Mouse (Mus musculus) fibroblast of lung, adult 2 months (primary cell): ENCODE measurements at regions not wholly inside any gene's neighbourhood (a gene's known extent, or its start where the extent isn't known, plus 50 kb on each side); places are given as distances from the start of the nearest gene placed in this dataset.
A peak's percentile ranks its signal among the peaks of the same experiment; 100 is the strongest.
"Not testable (repeated sequence)": the region's sequence is repeated elsewhere in the genome, so short reads cannot be mapped to it uniquely, and the experiment has no call there.

ENCODE experiments used
- DNase-seq: peaks from one replicate; pipeline ENCODE4 v3.0.0-alpha.2; 2011; ENCODE audit warnings: low read depth

DNA sequence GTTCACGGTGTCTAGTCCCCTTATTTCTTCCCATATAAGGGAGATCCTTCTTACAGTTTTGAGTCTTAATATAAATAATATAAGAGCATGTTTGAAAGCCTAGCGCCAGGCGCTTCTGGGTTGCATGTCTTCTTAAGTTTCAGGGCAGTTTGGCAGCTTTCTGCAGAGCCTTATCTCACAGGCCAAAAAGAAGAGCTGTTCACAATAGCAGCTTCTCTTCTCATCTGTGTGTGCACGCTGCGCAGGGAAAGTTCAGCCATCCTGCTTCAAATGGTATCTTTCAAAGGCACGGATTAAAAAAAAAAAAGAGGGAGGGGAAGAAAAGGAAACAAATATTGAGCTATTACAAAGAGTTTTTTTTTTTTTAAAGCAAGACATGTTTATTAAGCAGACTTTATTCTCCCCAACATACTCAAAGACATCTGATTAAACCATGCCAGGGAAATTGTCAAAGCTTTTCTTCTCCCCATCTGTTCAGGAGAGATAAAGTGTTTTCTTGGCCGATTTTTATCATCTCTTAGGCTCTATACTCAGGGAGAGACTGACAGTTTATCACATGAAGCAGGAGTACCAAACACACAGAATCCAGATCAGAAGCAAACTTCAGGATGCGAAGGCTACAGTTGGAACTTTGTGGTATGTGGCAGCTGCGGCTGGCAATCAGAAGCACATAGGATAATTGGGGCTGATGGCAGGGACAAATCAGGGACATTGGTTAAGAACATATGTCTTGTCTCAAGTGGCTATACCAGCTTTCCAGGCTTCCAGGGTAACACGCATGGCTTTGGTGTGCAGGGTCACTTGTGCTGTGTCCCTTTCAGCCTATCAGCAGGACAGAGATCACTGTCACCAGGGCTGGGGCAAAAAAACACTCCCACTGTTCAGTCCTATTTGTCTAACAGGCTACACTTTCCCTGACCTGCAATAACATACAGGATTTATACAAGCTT lies 206.9 kb upstream of the Pfkp start:
- no peak for DNase-seq

- DNase-seq, result no peak
Measured at GRCm38 (mm10) chr13:6837446-6837845, 188.9 kb upstream of the Pfkp start.

- DNase-seq, result no peak
Measured at GRCm38 (mm10) chr13:6837075-6837422, 188.5 kb upstream of the Pfkp start.

DNA sequence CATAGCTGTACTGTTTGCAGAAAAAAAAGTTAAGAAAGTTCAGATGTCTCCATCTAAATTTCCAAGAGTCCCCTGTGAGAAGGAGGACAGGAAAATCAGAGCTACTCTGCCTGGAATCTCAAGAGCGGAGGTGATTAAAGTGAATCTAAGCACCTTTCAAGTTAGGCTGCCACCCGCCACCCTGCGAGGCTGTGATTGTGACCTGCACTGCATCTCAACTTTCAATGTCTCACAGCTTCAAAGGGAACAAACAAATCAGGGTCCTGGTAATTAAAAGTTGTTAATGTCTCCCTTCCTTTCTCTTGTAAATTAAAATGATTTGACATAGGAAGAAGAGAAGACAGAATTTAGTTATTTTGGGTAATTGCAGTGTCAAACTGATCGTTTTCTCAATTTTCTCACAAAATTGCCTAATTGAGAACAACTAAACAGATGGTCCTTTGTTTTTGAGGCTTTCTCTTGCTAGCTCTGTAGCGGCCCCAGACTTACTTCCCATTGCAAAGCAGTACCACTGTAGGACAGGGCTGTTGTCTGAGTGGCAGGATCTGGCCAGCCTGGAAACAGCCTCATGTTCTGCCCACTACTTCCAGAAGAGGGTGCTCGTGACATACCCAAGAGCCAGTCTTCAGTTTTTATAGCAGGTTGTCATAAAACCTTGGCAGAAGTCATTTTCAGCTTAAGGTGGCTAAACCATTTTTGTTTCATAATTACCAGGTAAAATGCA lies 187.9 kb upstream of the Pfkp start:
- DNase-seq, result peak; percentile 1

DNA sequence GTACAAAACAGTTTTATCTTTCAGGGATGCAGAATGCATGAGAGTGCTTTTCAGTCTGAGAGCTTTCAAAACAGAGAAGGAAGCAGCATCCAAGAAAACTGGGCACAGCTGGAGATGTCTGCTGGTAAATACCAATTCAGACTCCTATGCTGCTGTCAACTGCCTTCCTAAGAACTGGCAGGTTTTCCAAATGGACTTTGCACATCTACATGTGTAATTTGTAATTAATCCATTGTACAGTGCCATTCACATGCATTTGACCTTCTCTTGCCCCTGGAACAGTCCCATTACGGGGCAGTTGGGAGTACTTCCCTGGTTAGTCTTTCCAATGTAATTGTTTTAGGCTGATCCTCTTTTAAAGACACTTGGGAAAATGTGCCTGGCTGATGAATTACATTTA lies 181.3 kb upstream of the Pfkp start:
- no peak for DNase-seq

GRCm38 (mm10) chr13:6829346-6829745 lies 180.8 kb upstream of the Pfkp start:
- no peak for DNase-seq

DNA sequence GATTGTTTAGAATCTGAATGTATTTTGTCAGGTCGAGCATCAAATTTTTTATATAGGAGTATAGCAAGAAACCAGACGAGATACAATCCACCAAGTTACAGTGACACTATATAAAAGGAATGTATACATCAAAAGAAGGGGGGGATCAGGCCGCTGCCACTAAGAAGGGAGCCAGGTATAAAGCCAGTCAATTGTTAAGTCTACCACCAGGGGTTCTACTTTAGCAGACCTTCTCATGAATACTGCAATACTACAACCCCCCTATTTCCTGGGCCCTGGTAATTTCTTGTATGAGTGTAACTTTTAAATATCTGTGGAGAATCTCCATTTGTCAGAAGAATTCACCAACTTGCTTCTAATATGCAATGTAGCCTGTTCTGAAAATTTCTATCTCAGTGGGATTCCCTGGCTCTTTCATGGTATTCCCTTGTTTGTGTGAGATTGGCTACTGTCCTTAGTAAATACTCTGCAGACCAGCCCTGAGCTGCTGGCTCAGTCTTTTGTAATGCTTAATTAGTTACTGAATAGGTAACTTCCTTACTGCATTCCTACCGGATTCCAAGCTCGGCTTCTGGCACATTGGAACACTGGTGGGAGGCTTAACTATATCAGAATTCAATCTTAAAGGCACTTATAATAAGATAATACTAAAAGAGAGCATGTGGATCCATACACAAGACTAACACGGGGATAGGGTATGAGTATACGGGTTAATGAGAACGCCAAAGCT lies 180.2 kb upstream of the Pfkp start:
- DNase-seq, result not testable (repeated sequence)

- no peak for DNase-seq
Measured at GRCm38 (mm10) chr13:6802243-6803157, 153.9 kb upstream of the Pfkp start.

DNA sequence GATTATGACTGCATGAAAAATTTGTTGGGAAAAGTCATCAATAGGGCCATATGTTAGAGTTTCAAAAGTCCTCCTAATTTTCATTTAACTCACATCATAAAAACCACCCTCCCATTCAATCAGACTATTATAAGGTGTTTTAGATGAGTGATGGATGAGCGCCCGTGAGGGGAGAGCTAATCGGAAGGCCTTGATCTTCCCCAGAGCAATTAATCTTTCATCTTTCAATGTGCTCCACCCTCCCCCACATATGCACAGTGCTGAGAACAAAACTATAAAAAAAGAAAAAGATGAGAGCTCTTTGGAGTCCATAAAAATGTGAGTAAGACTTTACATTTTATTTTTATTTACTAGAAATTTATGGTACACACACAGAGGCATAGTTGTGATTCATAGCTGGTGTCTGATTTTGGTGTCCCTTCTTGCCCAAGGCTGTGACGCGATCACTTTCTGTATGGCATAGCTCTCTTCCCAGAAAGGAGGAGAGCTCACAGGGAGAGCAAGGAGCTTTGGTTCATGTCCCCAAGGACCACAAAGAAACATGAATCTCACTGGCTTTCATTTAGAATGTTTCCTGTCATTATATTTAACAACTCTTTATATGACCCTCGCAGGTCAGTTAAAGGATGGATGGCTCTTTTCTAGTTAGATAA lies 119.5 kb upstream of the Pfkp start:
- no peak for DNase-seq

DNA sequence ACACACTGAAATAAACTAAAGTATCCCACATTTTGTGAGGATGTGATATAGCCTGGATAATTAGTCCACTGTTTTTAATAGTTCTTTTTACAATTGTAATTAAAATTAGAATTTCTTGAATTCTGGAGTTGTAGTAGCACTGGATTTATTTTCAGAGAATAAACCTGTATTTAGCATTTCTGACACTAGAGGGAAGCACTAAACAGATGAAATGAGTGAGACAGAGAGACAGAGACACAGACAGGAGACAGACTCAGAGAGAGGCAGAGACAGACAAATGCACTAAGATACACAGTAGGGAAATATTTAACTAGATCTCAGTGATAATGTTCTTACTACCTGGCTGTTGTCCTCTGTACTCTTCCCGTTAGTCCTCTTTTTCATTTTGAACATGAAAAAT lies 108.6 kb upstream of the Pfkp start:
- no peak for DNase-seq

- no peak for DNase-seq
Measured at GRCm38 (mm10) chr13:6751599-6751998, 103.0 kb upstream of the Pfkp start.

DNA sequence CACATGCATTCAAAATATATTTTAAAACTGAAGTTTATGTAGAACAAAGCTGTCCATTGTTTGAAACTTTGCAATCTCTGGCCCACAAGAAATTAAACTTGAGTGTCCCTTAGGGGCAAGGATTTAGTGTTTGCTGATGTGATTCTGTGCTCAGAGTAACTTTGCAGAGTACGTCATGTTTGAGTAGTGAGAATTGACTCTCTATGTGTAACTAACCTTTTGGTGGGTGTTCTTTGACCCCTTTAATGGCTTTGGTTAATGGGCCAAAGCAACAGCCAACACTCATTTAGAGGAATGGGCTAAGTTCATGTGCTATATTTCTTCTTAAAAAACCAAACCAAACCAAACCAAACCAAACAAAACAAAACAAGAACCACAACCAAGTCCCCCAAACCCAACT lies 102.6 kb upstream of the Pfkp start:
- no peak for DNase-seq

GRCm38 (mm10) chr13:6741916-6742315 lies 93.3 kb upstream of the Pfkp start:
- no peak for DNase-seq

- DNase-seq, result no peak
Measured at GRCm38 (mm10) chr13:6736984-6737566, 88.5 kb upstream of the Pfkp start.
